Mouse (Mus musculus) gonadal fat pad, adult 2 months (tissue): ENCODE measurements around the gene F12. TPM values are rescaled to one million over a fixed set of nuclear protein-coding genes. Genes with fewer than 3 reads are reported as not detected.
"Not testable (repeated sequence)": the region's sequence is repeated elsewhere in the genome, so short reads cannot be mapped to it uniquely, and the experiment has no call there.

ENCODE experiments used
- DNase-seq: peaks from one replicate; pipeline ENCODE4 v3.0.0-alpha.2; 2012; ENCODE audit warnings: low read depth
- polyA plus RNA-seq: library from polyadenylated mRNA; depleted of rRNA; stranded (reverse); fragments of >200 nt; gene quantifications from 2 replicates; pipeline ENCODE4 v1.2.3, GENCODE M21; 2012

Gene F12
- polyA plus RNA-seq, 1 experiment, result 0.12 TPM

DNA sequence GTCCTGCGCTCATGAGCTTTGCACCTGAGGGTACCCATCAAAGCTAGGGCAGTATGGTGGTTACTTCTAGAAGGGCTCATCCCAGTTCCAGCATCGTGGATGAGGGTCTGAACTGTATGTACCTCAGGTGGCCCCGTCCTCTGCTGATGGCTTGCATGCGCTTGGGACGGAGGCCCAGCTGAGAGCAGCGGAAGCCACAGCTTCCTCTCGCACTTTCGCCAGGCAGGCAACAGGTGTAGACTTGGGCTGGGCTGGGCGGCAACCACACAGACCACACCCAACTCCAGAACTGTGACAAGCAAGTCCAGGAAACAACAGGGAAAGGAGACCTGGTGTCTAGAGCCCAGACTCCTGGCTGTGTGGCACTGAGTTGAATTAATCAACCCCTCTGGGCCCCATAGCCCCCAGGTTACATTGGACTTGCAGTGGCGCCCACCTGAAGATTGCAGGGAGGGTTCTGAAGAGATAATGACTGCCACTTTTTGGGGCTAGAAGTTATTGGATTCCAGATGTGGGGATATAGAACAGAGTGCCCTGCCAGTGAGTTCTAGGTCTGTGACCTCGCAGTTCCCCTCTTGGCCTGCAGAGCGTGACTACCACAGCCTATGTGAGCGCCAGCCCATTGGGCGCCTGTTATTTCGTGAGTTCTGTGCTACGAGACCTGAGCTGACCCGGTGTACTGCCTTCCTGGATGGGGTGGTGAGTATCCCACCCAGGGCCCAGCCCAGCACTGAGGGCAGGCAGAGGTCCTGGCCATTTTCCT, 23.3 kb upstream of the F12 start:
- no peak for DNase-seq

DNA sequence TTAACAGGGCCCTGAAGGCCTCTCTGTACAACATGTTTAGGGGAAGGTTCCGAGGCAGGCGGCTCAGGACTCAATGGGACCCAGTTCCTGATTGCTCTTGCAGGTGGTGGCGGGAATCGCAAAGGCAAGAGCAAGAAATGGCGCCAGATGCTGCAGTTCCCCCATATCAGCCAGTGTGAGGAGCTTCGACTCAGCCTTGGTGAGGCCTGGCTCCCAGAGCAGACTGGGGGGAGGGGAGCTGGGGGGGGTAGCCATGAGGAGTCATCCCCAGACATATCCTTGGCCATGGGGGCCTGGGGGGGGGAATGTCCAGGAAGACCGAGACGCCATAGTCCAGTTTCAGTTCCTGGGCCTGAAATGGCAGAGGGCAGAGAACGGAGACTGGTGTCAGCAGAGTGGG, 22.6 kb upstream of the F12 start:
- DNase-seq, result no peak

DNA sequence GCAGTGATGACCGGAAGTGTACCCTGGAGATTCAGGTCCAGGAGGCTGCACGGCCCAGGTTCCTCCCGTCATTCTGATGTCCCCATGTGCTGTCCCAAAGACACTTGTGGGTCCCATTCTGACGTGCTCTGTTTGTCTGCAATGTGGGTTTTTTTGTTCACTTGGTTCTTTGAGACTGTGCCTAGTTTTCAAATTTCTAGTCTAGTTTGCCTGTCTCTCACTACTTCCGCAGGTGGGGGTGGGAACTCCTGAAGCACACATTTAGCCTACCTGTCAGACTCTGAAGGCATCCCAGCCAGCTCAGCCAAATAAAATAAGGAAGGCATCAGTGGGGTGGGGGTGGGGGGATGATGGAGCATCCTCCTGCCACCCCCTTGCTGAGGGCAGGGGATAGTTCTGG, 21.5 kb upstream of the F12 start:
- no peak for DNase-seq

DNA sequence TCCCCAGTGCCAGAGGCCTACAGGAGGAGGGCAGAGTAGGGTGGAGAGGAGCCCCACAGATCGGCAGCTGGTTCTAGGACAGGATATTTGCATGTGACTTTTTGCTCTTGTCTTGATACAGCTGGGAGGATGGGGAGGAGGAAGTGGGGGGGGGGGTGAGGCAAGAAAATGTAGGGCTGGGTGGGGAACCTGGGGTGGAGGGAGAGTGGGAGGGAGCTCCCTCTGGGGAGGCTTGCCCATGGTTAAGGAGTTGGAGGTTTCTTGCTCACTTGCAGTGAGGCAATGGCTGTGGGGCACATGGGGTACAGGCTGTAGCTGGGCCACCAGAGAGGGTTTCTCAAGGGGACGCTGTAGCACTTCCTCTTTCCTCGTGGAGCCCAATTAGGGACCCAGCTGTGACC, 20.9 kb upstream of the F12 start:
- no peak for DNase-seq

DNA sequence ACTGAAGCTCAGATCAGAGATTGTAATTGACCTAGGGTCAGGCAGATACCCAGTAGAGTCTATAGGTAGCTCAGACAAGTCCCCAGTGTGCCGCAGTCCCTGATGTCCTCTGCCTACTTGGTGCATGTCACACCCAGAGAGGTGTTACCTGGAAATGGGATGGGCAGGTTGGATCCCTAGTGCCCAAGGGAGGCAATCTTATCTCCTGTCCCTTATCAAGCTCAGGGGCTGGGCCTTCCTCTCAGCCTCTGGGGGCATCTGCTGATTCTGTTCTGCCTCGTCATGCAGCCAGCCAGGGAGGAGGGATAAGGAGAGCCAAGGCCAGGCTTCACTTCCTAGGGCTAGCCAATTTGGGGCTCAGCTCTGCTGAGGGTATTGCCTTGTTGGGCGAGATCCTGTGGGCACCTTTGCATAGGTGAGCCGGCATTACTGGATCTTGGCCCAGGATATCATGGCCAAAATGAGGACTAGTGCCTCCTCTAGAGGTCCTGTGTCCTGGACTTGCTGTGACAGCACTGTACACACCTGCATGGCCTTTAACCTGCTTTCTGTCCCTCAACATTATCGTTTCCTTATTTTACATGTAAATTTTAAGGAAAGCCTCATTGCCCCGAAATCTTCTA, 20.0 kb upstream of the F12 start:
- DNase-seq, result no peak

GRCm38 (mm10) chr13:55445361-55446091, 18.9 kb upstream of the F12 start:
- DNase-seq, result no peak

DNA sequence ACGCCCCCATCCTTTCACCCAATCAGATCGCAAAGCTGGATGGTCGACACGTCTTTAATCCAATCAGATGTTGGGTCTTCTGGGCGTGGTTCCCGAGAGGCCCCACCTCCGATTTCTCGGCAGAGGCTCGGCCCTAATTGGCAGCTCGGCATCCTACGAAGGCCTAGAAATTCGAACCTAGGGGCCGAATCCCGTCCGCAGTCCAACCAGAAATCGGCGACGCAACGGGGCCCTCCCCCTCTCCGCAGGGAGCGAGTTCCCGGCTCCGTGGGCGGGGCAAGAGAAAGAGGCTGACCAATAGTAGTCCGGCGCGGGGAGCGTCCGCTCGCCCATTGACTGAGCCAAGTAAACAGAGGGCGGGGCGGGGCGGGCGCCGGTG, 18.3 kb upstream of the F12 start, which contains the start of gene Grk6:
Gene Grk6 (plus strand): TSS at position 136 of the 379 bp plus-strand sequence.
- DNase-seq, result peak; percentile 93

- DNase-seq, result no peak
Observed at GRCm38 (mm10) chr13:55444286-55444936, 17.8 kb upstream of the F12 start.

DNA sequence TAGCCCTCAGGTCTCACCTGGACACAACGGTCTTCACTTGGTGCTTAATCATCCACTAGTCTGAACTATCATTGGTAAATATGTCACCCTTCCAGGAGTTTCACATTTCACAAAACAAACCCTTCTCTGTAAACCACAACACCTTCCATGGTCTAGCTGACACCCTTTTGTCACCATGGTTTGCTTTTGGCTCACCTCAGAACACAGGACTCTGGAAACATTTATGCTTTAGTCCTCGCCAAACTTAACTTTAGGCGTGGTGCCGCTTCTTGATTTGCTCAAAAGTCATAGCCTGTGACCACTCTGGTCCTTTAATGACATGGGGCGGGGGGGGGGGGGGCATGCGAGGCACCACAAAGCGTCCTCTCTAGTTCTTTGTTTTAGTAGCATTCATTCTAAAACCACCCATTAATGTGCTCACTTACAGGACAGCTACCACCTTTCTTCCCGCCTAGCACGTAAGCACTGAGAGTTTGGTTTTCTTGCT, 17.2 kb upstream of the F12 start:
- no peak for DNase-seq

DNA sequence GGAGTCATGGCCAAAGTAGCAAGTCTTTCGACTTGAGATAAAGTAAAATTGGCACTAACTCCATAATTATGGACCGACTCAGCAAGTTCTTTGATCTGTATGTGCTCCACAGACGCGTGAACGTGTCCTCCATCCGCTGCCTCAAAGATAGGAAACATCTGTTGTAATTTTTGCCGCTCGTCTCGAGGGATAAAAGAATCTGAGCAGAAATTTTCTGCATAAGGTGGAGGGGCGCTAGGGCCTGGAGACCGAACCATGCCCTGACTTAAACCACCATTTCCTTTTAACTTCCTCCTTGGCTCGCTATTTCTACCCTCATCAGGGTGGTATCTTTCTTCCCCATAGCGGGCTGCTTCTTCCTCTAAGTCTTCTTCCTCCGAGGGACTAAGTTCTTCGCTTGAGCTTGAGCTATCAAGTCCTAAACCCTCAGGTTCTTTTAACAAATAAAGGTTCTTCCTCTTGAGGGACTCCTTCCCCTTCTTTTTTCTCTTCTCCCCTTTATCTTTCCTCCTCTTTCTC, 10.6 kb upstream of the F12 start:
- not testable (repeated sequence) for DNase-seq

- DNase-seq, result no peak
Observed at GRCm38 (mm10) chr13:55431889-55432685, 5.5 kb upstream of the F12 start.

DNA sequence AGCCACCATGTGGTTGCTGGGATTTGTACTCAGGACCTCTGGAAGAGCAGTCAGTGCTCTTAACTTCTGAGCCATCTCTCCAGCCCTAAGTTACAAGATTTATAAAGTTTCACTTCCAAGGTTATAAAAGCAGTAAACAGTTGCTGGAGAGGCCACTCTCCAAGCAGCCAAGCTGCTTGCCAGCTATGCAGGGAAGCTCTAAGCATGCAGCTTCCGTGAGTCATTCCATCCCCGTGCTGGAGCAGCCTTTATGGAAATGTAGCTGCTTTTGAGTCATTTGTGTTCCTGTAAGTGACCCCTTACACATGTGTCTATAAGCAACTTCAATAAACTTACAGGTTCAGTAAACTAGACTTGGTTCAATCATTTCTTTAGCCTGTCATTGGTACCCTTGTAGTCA, 4.0 kb upstream of the F12 start:
- no peak for DNase-seq

- DNase-seq, result no peak
Observed at GRCm38 (mm10) chr13:55429226-55429888, 2.8 kb upstream of the F12 start.

DNA sequence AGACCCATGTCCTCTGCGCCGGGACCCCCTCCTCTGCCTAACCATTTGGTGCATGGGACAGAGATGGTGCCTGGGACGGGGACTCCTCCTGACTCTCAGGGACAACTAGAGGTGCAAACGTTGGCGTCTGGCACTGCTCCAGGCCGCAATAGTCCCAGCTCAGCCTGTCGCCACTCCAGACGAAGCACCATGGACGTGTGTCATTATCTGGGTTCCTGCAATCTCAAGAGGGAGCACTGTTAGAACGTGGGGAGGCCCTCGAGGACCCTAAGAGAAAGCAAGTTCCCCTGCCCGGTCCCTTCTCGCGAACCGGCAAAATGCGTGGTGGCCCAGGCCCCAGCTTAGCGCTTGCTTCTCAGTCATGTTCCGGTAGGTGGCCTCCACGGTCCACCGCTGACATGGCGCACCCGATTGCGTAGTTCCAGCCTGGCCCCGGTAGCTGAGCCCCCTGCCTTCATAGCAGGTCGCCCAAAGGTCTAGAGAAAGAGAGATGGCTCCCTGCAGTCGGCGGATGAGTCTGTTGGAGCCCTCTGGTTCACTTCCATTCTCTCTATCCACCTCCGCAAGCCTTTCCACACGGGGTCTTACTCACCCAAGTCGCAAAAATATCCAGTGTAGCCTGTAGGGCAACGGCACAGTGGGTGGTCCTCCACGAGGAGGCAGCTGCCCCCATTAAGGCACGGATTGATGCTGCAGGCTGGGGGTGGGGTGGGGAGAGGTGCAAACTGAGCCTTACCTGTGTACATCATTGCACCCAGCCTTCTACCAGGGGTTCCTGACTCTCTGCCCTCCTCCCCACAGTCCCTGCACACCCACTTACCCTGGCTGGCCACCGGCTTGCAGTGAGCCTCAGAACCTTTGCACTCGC, 5.4 kb downstream of the F12 start:
- no peak for DNase-seq

- no peak for DNase-seq
Observed at GRCm38 (mm10) chr13:55420018-55420932, 6.3 kb downstream of the F12 start.

GRCm38 (mm10) chr13:55419142-55419541, 7.5 kb downstream of the F12 start:
- DNase-seq, result no peak

- DNase-seq, result no peak
Observed at GRCm38 (mm10) chr13:55418004-55418403, 8.6 kb downstream of the F12 start.

DNA sequence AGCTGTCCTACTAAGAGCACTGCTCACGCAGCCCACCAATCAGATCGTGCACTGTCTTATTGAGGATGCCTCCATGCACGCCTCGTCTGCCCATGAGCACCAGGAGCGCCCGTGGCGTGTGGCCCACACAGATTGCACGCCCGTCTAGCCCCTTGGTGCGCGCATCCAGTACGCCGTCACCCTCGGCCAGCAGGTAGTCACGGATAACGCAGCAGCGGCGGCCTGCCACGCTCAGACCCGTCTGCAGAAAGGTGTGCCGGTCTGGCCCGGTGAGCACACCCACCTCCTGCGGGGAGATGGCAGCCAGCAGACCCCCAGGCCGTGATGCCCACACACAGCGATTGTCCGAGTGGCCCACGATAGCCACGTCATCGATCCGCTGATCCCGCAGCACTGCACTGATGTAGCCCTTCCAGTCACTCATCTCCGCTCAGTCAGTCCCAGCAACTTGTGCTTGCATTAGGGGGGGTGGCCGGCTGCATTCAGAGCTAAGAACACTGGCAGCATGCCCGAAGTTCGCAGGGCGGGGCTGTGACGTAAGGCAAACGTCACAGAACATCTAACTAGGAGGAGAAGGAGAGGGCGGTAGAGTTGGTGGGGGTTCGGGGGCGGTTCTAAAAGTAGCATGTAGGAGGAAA, 11.7 kb downstream of the F12 start, which contains the start of gene Pfn3:
Gene Pfn3 (minus strand): TSS at position 490 of the 638 bp plus-strand sequence.
- DNase-seq, result no peak
